Mouse (Mus musculus) naive thymus-derived CD4-positive, alpha-beta T cell, adult 2 months (primary cell): ENCODE measurements around the gene Clic4.
A peak's percentile ranks its signal among the peaks of the same experiment; 100 is the strongest.
"Not testable (repeated sequence)": the region's sequence is repeated elsewhere in the genome, so short reads cannot be mapped to it uniquely, and the experiment has no call there.

ENCODE experiments used
- DNase-seq: peaks from one replicate; pipeline ENCODE4 v3.0.0-alpha.2; 2011; ENCODE audit warnings: low read depth

The Clic4 gene

DNA sequence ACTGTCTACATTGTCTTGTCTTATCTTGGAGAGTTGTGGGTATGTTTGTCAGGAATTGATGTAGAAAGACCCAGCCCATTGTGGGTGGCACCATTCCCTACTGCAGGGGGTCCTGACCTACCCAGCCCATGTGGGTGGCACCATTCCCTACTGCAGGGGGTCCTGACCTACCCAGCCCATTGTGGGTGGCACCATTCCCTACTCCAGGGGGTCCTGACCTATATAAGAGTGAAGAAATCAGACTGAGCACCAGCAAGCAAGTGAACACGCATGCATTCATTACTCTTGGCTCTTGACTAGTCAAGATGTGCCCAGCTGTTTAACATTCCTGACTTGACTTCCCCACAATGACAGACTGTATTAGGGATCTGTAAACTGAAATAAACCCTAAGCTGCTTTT lies 82.2 kb downstream of the Clic4 start:
- DNase-seq: no peak

DNA sequence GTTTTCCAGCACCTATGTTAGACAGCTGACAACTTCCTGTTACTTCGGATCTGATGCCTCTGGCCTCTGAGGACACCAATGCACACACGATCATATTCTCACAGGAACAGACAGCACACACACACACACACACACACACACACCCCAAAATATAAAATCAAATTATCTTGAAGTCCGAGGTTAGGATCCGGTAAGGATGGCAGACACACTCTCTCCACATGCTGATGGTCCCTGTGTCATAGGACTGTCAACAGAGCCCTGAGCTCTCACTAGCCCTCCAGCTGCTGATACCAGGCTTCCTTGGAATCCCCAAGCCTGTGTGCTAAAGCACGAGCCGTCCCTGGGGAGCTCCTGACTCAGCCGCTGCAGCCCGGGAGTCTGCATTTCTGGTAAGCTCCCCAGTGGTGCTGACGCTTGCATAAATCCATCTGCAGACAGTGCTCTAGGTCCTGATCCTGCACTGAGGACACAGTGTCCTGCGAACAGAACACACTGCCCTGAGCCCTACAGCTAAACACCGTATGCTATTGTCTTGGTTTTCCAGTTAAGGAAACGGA lies 83.1 kb downstream of the Clic4 start:
- DNase-seq: no peak

DNA sequence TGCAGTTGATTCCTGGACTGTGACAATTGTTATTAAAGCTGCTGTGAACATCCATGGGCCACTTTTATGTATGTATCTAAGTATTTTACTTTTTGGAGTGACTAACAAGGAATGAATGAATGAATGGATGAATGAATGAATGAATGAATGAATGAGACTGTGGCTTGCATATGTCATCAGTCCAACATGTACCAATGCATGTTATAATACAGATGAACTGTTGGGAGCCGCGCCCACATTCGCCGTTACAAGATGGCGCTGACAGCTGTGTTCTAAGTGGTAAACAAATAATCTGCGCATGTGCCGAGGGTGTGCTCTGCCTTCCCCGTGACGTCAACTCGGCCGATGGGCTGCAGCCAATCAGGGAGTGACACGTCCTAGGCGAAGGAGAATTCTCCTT lies 88.3 kb downstream of the Clic4 start:
- not testable (repeated sequence) for DNase-seq

DNA sequence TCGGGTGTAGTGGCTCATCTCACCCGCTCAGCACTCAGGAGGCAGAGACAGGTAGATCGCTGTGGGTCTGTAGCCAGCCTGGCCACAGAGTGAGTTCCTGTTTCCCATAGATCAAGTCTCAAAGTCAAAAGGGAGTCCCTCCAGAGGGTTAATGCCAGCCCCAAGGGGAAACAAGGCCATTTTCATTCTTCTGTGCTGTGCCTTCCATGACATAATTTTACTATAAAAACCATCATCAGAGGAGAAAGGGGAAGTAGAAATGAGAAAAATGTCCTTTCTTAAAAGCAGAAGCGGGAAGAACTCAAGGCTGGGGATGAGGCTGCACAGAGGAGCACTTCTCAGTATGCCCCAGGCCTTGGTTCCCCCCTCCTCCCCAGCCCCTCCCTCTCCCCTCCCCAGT lies 90.8 kb downstream of the Clic4 start:
- no peak for DNase-seq

DNA sequence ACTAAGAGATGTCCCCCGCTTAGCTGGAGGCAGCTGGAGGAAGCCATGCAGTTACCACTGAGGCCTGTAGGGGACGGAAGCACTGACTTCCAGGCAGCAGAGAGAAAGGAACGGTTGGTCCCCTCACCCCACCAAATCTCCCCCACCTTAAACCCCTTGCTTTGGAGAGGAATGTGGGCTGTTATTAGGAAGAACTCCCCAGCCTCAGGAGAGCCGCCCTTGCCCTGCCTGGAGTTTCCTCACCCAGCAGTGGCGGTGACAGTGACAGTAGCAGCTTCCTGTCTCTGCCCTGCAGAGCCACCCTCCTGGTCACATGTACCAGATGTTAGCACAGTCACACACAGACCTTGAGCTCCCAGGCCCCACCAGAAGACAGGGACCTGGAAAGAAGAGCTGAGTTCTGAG lies 93.5 kb downstream of the Clic4 start:
- DNase-seq: peak; percentile 72

DNA sequence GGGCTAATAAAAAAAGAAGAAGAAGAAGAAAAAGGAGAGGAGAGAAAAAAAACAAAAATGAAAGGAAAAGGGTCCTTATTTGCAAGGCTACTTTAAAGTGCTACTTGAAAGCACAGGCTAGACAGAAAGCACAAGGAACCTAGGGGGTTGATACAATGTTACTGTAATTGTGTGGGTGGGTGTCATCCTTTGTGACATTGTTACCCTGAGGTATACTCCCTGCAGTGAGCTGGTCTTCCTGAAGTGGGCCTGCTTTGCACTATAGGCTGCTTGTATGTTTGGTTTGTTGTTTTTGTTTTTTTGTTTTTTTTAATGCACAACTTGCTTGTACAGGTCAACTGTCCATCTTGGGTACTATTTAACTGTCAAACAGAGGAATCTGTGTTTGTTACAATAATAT lies 95.0 kb downstream of the Clic4 start:
- no peak for DNase-seq

DNA sequence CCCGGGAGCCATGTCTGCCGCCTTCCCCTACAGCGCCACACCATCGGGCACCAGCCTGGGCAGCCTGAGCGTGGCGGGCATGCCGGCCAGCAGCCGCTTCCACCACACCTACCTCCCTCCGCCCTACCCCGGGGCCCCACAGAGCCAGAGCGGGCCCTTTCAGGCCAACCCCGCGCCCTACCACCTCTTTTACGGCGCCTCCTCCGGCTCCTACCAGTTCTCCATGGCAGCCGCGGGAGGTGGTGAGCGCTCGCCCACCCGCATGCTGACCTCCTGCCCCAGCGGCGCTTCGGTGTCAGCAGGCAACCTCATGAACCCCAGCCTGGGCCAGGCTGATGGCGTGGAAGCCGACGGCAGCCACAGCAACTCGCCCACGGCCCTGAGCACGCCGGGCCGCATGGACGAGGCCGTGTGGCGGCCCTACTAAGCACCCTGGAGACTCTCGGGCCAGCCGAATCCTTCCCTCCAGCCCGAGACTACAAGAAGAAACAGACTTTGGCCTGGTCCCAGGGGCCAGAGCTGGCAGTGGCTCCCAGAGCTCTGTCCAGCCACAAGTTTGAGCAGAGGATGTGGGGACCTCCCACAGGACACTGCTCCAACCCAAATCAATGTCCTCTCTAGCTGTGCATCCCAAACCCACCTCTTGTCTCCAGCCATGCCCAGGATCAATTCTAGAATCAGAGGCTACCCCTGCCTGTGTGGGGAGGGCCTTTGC lies 97.1 kb downstream of the Clic4 start:
- DNase-seq: no peak

DNA sequence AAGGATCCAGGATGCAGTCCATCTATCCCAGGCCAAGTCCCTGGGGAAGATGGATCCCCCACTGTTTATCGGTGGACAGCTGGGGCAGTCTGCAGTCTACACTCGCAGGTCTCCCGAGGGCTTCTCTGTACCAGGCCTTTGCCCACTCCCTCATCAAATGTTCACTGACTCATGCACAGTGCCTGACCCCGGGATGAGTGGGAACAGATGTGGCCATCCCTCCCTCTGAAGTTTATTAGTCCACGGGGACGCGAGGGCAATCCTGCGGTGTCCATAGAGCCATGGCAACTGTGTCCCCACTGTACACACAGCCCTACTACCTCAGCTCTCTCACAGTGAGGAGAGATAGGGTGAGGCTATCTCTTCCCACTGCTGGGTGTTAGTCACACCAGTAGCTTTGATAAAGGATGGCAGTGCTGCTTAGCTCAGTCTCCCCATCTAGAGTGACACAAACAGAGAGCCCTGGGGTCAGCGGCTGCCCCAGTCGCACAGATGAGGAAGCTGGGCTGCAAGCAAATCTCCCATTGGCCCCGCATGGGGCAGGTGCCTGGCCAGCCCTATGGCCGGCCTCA lies 101.2 kb downstream of the Clic4 start:
- no peak for DNase-seq

DNA sequence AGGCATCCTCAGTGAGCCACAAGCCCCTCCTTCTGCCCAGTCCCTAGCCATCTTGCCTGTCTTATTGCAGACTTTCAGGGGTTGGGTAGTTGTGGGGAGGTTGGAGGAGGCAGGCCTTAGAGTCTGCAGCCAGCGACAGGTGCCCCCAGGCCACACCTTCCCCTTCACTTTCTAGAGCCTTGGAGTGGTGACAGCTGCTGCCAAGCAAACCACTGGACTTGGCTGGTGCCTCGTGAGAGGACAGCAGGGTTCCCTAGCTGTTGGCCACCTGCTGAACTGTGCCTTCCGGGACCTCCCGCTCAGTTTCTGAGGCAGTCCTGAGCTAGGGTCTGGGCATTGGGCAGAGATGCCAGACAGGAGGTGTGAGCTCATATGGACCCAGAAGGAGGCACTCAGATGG lies 103.1 kb downstream of the Clic4 start:
- no peak for DNase-seq

DNA sequence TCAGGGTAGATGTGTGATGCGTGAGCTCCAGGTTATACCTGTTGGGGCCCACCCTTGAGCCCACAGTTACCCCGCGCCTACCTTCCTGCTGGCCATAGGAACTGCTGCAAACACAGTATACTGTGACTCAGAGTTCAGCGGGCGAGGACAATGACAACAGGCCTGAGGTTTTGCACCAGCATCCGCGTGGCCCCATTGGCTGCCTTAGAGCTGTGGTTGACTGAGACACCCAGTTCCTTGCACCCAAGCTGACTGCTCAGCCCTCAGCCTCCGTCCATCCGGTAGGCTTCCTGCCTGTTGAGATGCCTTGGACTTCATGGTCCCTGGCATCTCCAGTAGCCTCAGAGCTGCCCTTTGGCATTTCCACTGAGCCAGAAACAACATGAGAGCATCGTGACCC lies 103.5 kb downstream of the Clic4 start:
- no peak for DNase-seq

DNA sequence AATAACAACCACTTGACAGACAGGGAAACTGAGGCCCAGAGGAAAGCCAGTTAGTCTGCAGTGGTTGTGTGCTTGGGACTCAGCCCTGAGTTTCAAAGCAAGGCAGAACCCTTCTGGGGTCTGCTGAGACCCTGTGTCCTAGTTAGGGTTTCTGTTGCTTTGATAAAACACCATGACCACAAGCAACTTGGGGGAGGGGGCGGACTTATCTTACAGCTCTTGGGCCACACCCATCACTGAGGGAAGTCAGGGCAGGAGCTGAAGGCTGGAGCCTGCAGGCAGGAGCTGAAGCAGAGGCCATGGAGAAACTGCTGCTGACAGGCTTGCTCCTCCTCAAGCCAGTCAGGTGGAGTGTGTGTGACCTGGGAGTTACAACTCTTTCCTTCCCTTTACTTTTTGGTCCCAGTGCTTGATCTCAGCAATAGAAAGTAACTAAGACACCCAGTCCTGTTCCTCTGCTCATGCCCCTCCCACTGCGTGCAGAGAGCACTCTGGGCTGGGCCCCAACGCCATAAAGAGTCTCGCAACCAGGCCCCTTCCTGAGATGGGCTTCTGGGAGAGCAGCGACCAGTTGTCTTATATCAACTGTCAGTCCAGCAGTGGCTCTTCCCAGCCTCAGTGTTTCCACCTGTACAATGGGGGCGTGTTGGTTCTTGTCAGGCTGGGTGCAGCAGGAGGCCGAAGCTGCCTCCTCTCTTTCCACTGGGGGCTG lies 104.6 kb downstream of the Clic4 start:
- no peak for DNase-seq

DNA sequence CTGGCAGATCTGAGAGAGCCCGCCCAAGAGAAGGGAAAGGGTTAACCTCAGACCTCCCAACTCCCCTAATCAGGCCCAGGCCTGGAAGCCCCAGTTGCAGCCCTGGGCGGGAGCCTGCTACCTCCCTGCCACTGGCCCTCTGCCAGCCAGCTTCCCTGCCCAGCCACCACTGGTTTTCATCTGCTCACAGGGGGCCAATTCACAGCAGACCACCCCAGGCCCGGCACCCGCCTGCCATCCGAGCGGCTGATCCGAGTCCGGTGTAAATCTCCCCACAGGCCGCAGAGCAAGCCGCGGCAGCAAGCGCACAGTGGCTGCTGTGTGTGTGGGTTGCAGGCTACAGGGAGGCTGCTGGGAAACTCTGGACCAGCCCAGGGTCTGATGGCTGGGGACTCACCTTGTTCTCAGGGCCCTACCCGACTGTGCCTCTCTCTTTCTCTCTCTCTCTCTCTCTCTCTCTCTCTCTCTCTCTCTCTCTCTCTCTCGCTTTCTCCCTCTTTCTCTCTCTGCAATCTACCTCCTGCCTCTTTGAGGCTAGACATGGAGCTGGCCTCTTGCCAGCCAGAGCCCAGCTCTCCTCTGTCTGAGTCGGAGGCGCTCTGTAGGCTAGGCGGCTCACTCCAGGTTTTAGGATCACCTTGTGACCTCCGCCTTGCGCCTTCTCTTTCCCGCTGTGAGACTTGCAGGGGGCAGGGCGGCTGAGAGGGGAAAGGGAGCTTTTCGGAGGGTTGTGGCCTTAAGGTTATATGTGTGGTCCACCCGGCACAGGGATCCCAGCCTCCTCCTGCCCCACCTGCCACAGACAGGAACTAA lies 106.0 kb downstream of the Clic4 start:
- no peak for DNase-seq

DNA sequence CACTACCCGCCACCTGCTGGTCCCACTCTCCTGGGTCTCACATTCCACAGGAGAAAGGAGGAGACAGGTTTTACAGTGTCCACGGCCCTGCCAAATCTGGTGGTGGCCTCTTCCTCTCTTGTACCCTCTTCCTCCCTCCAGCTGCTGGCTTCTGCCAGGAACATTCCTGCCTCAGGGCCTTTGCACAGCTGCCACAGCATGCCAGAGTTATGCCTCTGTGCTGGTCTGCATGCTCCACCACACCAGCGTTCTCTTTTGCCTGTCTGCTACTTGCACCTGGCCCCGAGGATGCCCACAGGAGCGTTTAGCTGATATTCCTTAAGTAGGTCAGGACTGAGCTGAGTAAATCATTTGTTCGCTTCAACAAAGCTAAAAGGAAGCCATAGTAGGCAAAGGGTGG lies 106.9 kb downstream of the Clic4 start:
- DNase-seq: no peak
